Mouse (Mus musculus): Measurements from ENCODE around the gene Mef2d.
A peak's percentile ranks its signal among the peaks of the same experiment; 100 is the strongest.

The Mef2d gene

GRCm38 (mm10) chr3:88212356-88212755 is 70.2 kb downstream of the Mef2d start:
- no peak for DNase-seq (ENCODE audit: low read depth, low spot score)
- Histone ChIP-seq H3K27me3 (ENCODE audit: control insufficient read depth, insufficient read depth, low read length, poor library complexity, severe bottlenecking) (peaks cover 3% of the 10 kb centered on the region), H3K36me3 (ENCODE audit: control insufficient read depth, insufficient read depth, low read length, poor library complexity, severe bottlenecking) (no peaks in the 10 kb centered on the region)

GRCm38 (mm10) chr3:88213019-88213418 is 70.8 kb downstream of the Mef2d start:
- no peak for DNase-seq (ENCODE audit: low read depth, low spot score)
- Histone ChIP-seq H3K27me3 (ENCODE audit: control insufficient read depth, insufficient read depth, low read length, poor library complexity, severe bottlenecking) (peaks cover 3% of the 10 kb centered on the region), H3K36me3 (ENCODE audit: control insufficient read depth, insufficient read depth, low read length, poor library complexity, severe bottlenecking) (no peaks in the 10 kb centered on the region)

DNA sequence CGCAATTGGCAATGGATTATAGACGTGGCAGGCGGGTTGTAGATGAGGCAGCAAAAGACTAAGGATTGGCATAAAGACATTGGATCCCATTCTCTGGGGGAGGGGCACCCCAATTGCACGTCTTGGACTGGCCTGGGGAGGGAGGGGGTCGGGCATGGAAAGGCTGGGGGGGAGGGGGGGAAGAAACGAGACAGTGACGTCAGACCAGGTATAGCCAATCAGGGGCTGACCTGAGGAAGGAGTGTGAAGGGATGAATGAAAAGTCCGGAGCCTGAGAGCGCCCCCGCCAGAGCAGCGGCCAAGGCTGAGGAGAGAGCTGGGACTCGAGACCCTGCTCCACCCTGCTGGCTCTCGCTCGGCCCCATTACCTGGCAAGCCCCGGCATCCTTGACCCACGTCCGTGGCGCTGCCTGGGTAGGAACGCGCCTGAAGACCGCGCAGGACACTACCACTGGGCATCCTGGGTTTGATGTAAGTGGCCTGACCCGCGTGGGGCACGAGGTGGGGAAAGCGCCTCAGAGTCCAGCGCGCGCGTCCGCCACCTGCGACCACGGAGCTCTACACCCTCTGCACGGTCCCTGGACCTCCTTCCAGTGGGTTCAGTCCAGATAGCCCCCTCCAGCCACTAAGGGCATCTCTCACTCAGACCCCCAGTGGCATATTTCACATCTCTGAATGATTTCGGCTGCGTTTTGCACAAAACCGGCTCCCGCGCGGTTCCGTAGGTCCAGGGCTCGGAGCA is 72.2 kb downstream of the Mef2d start:
- Histone ChIP-seq H3K36me3 (ENCODE audit: control insufficient read depth, insufficient read depth, low read length, poor library complexity, severe bottlenecking) (no peaks in the 10 kb centered on the region), H3K27me3 (ENCODE audit: control insufficient read depth, insufficient read depth, low read length, poor library complexity, severe bottlenecking) (peaks cover 3% of the 10 kb centered on the region)
- DNase-seq (ENCODE audit: low read depth, low spot score), result no peak

GRCm38 (mm10) chr3:88214971-88215552 is 72.9 kb downstream of the Mef2d start:
- Histone ChIP-seq H3K36me3 (ENCODE audit: control insufficient read depth, insufficient read depth, low read length, poor library complexity, severe bottlenecking) (no peaks in the 10 kb centered on the region), H3K27me3 (ENCODE audit: control insufficient read depth, insufficient read depth, low read length, poor library complexity, severe bottlenecking) (peaks cover 3% of the 10 kb centered on the region)
- peak; percentile 31 for DNase-seq (ENCODE audit: low read depth, low spot score)

DNA sequence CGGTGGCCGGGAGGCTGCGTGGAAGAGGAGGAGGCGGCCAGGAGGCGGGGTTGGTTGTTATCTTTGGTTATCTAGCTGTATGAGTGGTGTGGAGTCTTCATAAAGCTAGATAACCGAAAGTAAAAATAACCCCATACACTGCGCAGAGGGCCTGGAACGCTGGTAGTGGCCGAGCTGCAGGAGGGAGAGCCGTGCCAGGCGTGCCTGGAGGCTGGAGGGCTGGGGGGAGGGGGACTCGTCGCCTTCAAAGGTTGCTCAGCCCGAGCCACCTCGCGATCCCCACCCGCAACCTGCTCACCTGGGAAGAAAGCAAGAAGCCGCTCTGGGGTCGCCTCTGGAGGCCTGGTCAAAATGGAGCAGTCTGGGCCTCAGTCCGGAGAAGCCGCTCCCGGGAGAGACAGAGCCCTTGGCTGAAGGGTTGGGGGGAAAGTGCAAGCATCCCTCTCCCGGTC is 73.4 kb downstream of the Mef2d start:
- no peaks in the 10 kb centered on the region for H3K36me3 ChIP-seq (ENCODE audit: control insufficient read depth, insufficient read depth, low read length, poor library complexity, severe bottlenecking)
- DNase-seq (ENCODE audit: low read depth, low spot score), result no peak
- H3K27me3 ChIP-seq (ENCODE audit: control insufficient read depth, insufficient read depth, low read length, poor library complexity, severe bottlenecking), result peaks cover 3% of the 10 kb centered on the region

GRCm38 (mm10) chr3:88216116-88216515 is 73.9 kb downstream of the Mef2d start:
- peaks cover 3% of the 10 kb centered on the region for H3K27me3 ChIP-seq (ENCODE audit: control insufficient read depth, insufficient read depth, low read length, poor library complexity, severe bottlenecking)
- DNase-seq (ENCODE audit: low read depth, low spot score), result no peak
- no peaks in the 10 kb centered on the region for H3K36me3 ChIP-seq (ENCODE audit: control insufficient read depth, insufficient read depth, low read length, poor library complexity, severe bottlenecking)

DNA sequence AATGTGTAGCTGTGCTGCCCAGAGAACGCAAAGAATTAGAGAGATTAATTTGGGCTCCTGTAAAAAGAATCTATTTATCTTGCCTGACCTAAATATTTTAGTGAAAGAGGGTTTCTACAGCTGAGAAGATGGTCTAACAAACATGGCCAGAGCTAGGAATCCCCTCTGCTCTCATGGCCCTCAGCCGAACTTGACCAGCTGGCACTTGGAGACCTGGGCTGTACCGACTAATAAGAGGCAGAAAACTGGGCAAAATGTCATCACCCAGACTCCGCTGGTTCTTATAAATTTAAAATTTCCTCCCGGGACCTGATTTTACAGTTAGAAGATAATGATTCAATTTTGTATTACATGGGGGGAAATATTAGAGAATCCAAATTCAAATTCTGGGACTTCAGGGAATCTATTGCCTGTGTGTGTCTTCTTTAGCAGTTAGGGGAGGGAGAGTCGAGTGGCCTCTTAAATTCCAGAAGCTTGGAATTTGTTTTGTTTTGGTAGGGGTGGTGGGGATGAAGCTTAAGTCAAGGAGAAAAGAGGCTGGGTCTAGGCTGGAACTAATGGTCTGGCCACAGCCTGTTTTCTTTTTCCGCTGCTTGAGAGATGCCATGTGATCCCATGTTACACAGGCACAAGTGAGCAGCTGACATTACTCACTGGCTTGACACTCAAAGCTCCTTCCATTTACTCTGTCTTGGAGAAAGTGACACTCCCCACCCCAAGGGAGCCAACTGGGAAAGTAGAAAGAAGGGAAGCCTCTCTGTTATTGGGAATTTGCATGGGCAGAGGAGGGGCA is 74.6 kb downstream of the Mef2d start:
- H3K36me3 ChIP-seq (ENCODE audit: control insufficient read depth, insufficient read depth, low read length, poor library complexity, severe bottlenecking), result no peaks in the 10 kb centered on the region
- peaks cover 3% of the 10 kb centered on the region for H3K27me3 ChIP-seq (ENCODE audit: control insufficient read depth, insufficient read depth, low read length, poor library complexity, severe bottlenecking)
- no peak for DNase-seq (ENCODE audit: low read depth, low spot score)

DNA sequence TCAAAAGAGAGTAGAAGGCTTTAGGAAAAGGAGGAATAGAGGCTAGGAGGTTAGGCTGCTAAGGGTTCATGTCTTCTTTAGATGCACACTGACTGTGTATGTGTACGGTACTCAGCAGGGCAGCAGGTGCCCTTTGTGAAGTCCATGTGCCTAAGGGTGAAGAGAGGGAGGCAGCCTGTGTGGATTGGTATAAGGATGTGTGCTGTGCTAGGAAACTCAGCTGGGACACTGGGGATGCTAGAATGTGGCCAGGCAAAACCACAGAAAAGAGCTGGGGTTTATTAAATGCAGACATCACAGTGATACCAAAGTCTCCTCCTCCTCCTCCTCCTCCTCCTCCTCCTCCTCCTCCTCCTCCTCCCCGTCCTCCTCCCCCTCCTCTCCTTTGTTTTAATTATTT is 75.5 kb downstream of the Mef2d start:
- peaks cover 3% of the 10 kb centered on the region for H3K27me3 ChIP-seq (ENCODE audit: control insufficient read depth, insufficient read depth, low read length, poor library complexity, severe bottlenecking)
- DNase-seq (ENCODE audit: low read depth, low spot score), result no peak

DNA sequence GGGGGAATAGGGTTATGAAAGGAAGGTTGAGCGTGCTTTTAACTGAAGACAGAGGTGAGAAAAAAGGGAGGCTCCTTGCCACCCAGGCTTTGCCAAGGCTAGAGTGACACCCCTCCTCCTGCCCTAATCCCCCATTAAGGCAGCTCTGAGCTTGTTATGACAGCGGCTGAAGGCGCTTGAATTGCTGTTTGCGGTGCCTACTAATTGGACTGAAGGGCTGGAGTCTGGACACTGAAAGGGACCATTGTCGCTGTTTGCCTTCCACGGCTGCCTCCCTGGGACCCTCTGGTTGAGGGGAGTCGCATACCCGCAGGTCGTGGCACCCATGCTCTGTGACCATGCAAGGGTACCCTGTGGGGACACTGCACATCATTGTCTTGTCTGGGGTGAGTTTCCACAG is 77.8 kb downstream of the Mef2d start:
- Histone ChIP-seq H3K27me3 (ENCODE audit: control insufficient read depth, insufficient read depth, low read length, poor library complexity, severe bottlenecking) (peaks cover 3% of the 10 kb centered on the region; the same call in 1 of the 2 replicates), H3K36me3 (ENCODE audit: control insufficient read depth, insufficient read depth, low read length, poor library complexity, severe bottlenecking) (no peaks in the 10 kb centered on the region)
- DNase-seq (ENCODE audit: low read depth, low spot score), result no peak

More for the DNA sequence above, 75.5 kb downstream of the Mef2d start:
- H3K36me3 ChIP-seq (ENCODE audit: control insufficient read depth, insufficient read depth, low read length, poor library complexity, severe bottlenecking), result no peaks in the 10 kb centered on the region

GRCm38 (mm10) chr3:88220842-88221241 is 78.7 kb downstream of the Mef2d start:
- Histone ChIP-seq H3K27me3 (ENCODE audit: control insufficient read depth, insufficient read depth, low read length, poor library complexity, severe bottlenecking) (no peaks in the 10 kb centered on the region), H3K36me3 (ENCODE audit: control insufficient read depth, insufficient read depth, low read length, poor library complexity, severe bottlenecking) (no peaks in the 10 kb centered on the region)
- DNase-seq (ENCODE audit: low read depth, low spot score), result peak; percentile 71

Data from splenic B cell, adult 2 months (primary cell).